Mouse (Mus musculus): Measurements from ENCODE around the gene Rhoh.

Rhoh gene

DNA sequence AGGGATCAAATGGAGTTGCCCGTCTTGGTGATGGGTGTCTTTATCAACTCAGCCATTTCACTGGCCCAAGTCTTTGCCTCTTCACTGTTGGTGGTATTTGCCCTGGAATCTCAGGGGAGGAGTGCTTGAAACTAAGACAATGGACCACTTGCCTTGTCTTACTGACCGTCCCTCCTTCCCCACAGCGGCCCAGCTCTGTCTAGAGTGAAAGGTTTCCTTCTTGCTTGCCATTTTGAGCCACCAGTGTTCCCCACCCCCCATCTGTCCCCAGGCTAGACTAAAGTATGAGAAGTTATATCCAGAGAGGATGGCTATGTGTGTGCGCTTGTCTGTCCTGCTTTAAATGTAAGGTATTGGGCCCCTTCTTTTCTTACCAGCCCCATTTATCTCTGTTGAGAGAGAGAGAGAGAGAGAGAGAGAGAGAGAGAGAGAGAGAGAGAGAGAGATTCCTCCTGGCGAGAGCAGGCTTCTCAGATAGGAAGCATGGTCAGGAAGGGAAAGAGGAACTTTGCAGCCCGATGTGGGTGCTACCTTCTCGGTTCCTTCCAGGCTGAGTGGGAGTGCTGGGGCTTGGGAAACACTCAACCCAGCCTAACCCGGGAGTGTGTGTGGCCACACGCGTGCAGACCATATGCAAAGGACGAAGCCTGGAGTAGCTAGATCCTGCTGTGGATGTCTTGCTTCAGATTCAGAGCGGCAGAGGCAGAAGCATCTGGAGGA is 572 bp upstream of the Rhoh start:
- DNase-seq, result peak; percentile 75

GRCm38 (mm10) chr5:65862217-65862927 is 1.4 kb downstream of the Rhoh start:
- DNase-seq, result no peak

DNA sequence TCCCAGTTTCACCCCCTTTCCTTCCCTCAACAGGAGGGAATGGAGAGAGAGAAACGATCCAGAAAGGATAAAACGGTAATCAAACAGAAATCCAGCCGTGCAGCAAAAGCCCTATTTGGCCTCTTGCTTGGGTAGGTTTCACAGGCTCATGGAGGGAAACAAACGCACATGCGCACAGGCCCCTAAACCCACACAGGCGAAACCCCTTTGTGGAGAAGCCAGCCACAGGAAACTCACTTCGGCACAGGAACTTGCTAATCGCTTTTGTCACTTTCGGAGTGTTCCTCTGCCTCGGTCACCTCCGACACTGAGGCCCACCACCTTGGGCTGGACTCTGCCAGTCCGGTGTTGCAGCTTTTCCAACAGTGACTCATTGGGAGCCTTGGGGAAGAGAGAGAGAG is 2.3 kb downstream of the Rhoh start:
- DNase-seq, result peak; percentile 38

DNA sequence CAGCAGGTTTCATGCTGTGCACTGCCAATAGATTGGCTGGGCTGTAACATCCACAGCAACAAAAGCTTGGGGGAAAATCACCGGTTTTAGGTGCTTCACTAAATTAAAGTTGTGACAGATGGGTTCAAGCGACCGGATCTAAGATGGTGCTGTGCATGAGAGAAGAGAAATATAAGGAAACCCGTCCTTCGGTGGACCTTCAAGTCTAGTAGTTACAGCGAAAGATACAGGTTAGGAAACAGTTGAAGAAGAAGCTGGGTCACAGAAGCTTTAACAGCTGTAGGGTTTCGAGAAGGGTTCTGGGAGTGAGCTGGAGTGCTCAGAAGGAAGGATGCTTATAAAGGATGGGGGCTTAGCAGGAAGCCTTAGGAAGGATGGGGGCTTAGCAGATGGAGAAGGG is 3.5 kb downstream of the Rhoh start:
- no peak for DNase-seq

GRCm38 (mm10) chr5:65864946-65865345 is 3.9 kb downstream of the Rhoh start:
- no peak for DNase-seq

DNA sequence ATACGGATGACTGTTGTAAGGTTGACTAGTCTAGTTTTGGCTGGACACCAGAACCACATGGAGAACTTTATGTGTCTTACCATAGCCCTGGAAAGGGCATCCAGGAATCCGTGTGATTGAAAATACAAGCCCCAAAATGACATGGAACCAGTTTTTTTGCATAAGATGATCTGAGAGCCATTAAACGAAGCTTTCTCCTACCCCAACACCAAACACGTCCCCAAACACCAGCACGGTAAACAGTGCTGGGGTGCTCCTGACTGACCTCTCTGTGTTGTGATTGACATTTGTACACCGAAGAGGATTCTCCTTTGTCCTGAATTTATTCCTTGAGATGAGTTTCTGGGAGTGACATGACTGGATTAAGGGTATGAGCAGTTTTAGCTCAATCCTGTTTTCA is 5.6 kb downstream of the Rhoh start:
- DNase-seq, result no peak

- DNase-seq, result peak; percentile 62
Observed at GRCm38 (mm10) chr5:65867380-65868116, 6.5 kb downstream of the Rhoh start.

DNA sequence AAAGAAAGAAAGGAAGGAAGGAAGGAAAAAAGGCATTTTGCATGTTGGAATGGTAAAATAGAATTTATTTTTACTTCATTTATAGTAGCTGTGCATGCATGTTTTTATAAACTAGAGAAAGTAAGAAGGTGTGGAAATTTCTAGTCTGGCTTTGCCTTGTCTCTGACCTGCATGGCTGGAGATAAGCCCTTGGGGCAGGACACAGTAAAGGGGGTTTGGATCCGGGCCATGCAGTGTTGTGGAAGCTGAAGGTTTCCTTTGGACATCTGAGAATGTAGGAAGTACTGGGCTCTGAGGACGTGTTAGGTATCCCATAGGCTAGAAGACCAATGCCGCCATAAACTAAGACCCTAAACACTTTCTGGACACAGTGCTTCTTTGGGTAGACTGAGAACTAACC is 7.4 kb downstream of the Rhoh start:
- no peak for DNase-seq

DNA sequence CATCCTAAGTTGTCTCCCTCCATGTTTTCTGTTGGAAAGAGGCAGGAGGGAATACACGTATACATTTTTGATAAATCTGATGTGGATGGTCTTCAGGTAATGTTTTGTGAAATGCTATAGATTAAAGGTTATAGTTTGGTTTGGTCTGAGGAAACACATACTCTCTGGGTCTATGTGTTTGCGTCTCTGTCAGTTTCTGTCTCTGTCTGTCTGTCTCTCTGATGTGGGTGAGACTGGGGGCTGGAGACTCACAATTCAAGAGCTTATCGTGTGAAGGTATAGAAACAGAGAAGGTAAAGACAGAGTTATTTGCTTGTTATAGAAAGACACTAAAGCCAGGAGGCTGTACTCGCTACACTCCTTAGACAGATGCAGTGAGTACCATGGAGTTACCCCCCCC is 8.6 kb downstream of the Rhoh start:
- no peak for DNase-seq

- DNase-seq, result no peak
Observed at GRCm38 (mm10) chr5:65871276-65871875, 10.4 kb downstream of the Rhoh start.

DNA sequence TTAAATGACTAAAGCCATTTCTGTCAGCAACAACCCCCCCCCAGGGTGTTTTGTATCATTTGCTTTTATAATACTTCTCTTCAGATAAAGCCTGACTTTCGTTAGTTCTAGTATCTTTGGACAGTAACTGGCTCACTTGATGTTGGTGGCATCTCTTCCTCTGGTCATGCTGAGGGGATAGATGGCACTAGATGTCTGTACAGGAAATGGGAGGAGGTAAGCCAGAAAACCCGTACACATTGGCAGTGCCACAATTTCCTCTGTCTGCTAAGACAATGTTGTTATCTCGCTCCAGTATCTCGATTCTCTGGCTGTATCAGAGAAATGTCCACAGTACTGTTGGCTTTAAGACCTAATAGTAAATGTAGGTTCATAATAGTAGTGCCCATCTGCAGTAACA is 12.2 kb downstream of the Rhoh start:
- DNase-seq, result no peak

- no peak for DNase-seq
Observed at GRCm38 (mm10) chr5:65875269-65875668, 14.3 kb downstream of the Rhoh start.

DNA sequence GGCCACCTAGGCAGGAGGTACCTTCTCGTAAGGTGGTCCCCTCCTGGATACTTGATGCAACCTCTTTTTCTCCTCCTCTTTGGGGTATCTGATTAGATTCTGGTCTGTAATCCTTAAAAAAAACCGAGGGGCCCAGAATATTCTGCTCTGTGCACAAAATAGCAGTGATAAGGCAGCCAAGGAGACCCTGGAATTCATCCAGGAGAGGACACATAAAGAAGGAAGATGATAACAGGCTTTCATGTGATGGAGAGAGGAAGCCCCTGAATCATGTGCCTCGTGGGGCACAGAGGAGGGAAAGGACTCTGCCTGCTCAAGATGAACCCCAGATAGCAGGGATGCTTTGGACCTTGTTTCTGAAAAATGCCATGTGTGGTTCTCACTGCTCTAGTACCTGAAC is 17.4 kb downstream of the Rhoh start:
- no peak for DNase-seq

- no peak for DNase-seq
Observed at GRCm38 (mm10) chr5:65881254-65881653, 20.2 kb downstream of the Rhoh start.

DNA sequence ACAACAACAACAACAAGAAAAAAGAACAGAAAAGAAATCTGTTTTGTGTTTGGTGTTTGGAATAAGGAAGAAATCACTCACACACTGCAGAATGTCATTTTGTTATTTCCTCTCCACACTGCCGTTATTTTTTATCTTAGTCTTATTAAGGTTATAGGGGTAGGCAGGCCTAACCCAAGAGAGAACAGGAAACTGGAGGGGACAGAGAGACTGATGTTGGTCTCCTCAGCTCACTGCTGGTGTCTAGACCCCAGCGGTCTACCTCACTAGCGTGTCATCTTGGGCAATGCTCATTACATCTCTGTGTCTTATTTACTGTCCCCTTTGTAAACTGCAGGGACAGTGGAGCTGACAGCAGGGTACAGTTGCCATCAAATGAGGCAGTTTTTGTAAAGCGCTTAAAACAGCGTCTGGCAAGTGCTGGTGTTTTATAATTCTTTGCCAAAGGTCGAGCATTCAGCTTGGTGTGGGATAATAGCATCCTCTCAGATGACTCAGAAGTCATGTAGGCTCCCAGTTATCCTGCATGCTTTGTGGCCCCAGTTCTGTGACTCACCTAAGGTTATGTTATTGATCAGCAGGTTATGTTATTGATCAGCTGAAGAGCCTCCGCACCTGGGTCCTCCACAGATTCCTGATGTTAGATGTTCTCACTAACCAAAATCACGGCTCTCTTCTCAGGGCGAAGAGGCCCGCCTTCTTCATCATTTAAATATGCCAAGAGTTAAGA is 21.6 kb downstream of the Rhoh start:
- no peak for DNase-seq

GRCm38 (mm10) chr5:65883355-65883754 is 22.3 kb downstream of the Rhoh start:
- no peak for DNase-seq

DNA sequence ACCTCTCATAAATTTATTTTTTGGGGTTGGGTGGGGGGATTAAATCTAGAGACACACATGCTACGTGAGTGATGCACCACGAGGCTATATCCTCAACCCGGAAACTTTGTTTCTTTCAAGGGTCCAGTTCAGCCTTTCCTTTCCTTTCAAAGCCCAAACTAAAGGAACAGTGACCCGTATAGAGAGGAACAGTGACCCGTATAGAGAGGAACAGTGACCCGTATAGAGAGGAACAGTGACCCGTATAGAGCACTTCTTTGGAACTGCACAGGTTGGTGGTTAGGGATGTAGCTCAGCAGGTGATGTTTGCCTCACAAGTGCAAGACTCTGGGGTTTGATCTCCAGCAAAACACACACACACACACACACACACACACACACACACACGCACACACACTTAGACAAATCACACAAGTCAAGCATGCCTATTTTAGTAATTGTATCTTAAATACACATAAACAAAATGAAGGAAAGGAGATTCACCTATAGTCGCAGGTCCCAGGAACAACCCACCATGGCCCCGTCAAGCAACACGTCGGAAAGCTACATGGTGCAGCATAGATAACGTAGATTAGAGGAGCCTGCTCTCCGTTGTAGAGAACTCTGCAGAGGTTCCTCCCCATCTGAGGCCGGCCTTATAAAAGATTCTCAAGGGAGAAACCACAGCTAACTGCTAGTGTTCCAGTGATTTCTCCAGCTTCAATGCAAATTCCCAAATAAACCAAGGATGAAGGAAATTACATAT is 24.9 kb downstream of the Rhoh start:
- no peak for DNase-seq

- DNase-seq, result no peak
Observed at GRCm38 (mm10) chr5:65888102-65888501, 27.1 kb downstream of the Rhoh start.

DNA sequence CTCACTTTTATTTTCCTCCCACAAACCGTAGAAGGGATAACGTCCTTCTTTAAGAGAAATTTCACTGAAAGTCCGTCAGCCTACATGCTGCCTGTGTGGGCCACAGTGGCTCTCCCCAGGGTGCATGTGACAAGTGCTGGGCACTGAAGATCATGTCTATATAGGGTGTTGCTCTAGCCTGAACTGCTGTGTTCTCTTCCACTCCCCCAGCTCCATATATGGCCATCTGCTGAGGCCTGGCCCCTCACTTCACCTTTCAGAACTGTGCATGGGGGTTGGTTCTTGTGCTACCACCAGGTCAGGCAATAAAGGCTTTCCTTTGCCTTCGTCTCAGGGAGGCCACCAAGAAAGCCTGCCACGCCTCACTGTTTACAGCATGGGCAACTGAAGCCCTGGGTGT is 28.0 kb downstream of the Rhoh start:
- DNase-seq, result no peak

DNA sequence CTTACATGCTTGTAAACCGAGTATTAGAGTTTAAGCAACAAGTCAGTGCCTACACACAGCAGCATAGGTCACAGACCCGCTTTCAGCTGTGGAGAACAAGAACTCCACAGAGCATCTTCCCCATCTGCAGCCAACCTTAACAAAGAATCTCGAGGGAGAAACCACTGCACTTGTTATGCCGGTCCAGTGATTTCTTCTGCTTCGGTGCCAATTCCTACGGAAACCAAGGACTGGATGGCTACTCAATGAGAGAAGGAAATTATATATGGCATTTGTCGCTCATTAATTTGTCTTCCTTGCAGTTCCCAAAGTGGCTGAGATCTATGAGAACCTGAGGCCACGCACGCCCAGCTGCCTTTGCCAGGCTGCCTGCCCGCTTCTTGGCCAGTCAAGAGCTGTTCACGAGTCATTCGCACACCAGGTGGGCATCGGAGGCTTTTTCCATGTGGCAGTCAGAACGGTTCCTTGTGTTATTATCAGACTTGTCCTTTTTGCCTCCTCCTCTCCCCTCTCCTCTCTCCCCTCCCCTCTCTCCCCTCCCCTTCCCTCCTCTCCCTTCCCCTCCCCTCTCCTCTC is 30.3 kb downstream of the Rhoh start:
- DNase-seq, result no peak

DNA sequence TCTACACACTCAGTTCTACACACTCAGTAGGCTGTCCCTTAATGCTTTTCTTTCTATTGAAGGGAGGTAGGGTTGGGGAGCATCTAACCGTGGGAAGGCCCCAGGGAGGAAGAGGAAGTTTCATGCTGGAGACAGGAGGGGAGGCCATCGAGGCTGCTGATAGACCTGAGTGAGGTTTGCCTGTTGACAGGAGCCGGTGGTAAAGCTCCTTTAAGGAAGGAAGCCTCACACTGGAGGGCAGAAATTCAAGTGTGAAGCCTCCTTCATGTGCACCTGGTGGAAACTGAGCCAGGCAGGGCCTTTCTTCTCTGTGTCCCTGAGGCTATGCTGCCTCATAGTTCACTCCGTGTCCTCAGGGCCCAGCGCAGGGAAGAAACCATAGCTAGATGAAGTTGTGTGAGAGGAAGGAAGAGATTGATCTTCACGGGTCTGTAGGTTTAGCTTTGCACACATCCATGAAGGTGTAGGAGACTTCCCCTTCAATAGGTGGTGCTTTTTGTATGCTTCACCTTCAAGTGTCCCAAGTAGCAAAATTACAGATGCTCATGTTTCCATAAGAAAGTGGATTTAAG is 34.2 kb downstream of the Rhoh start:
- no peak for DNase-seq
